ENCODE assay signal across 8 mouse cellular contexts in genomic region chr14:103345858-103346728, GRCm38 (mm10). TPM values are rescaled to one million over a fixed set of nuclear protein-coding genes. Genes with fewer than 3 reads are reported as not detected.
DNase-seq lines count a peak whose midpoint lies in the region; ATAC-seq and TF ChIP-seq lines count a peak whose summit lies in the region.

No protein-coding gene starts in this region.

- peaks cover 26% of the 10 kb centered on the region for H3K27me3 ChIP-seq in E14TG2a.4 (ENCODE audit: insufficient read depth, low read length)
- H3K27me3 ChIP-seq in heart, embryonic 15.5 days = no peaks in the 10 kb centered on the region
- H3K27me3 ChIP-seq in lung, embryonic 15.5 days = no peaks in the 10 kb centered on the region

- TF ChIP-seq POLR2A in olfactory bulb, adult 2 months (IDR thresholded peaks at IDR 0.05; ENCODE audit: insufficient read depth, low read depth, low read length) = no peak; the same call in 1 of the 2 replicates

- peak overlapping the region; percentile 82 for H3K4me3 ChIP-seq in E14TG2a.4 (replicated peaks; ENCODE audit: low read length)
- H3K4me3 ChIP-seq in heart, embryonic 15.5 days = peak overlapping the region; percentile 71
- peak overlapping the region; percentile 82 for H3K4me3 ChIP-seq in lung, embryonic 15.5 days
- peak overlapping the region; percentile 55 for H3K4me3 ChIP-seq in olfactory bulb, adult 2 months (ENCODE audit: insufficient read depth, low read depth, low read length)

- peak overlapping the region; percentile 84 for H3K4me2 ChIP-seq in heart, embryonic 15.5 days
- peak overlapping the region; percentile 67 for H3K4me2 ChIP-seq in lung, embryonic 15.5 days

- under 1% methylated on average over 40 of the region's 83 CpGs for WGBS in heart, embryonic 15.5 days
- WGBS in lung, embryonic 15.5 days = under 1% methylated on average over 52 of the region's 83 CpGs
- WGBS in olfactory bulb, adult 2 months = under 1% methylated on average over 75 of the region's 83 CpGs

- no peak for TF ChIP-seq CTCF in E14TG2a.4 (conservative IDR thresholded peaks at IDR 0.05; ENCODE audit: low read length)
- no peak for TF ChIP-seq CTCF in olfactory bulb, adult 2 months (IDR thresholded peaks at IDR 0.05; ENCODE audit: insufficient read depth, low read depth, low read length)

- peak overlapping the region; percentile 91 for H3K27ac ChIP-seq in heart, embryonic 15.5 days
- peak overlapping the region; percentile 86 for H3K27ac ChIP-seq in lung, embryonic 15.5 days
- peak overlapping the region; percentile 73 for H3K27ac ChIP-seq in olfactory bulb, adult 2 months (ENCODE audit: insufficient read depth, low read depth, low read length)

- H3K4me1 ChIP-seq in E14TG2a.4 (replicated peaks; ENCODE audit: low read depth, low read length) = peaks cover 27% of the 10 kb centered on the region
- peaks cover 22% of the 10 kb centered on the region for H3K4me1 ChIP-seq in heart, embryonic 15.5 days (replicated peaks)
- H3K4me1 ChIP-seq in lung, embryonic 15.5 days = peaks cover 18% of the 10 kb centered on the region
- peaks cover 2% of the 10 kb centered on the region; the same call in 1 of the 2 replicates for H3K4me1 ChIP-seq in olfactory bulb, adult 2 months (ENCODE audit: control insufficient read depth, insufficient read depth, low read length)

- DNase-seq in adrenal gland, postnatal 14 days = peak; percentile 79
- peak; percentile 53 for DNase-seq in layer of hippocampus, adult 9-11 months
- no peak for DNase-seq in retina, embryonic 14.5 days (ENCODE audit: low spot score)

- ATAC-seq in erythroblast, adult 5-6 weeks (replicated peaks; ENCODE audit: low FRiP score, poor library complexity, severe bottlenecking) = peak; percentile 44
- peak; percentile 36 for ATAC-seq in heart, embryonic 15.5 days (replicated peaks; ENCODE audit: insufficient number of reproducible peaks, insufficient read depth, low FRiP score, low read depth)
- ATAC-seq in lung, embryonic 15.5 days (ENCODE audit: borderline replicate concordance, extremely low read depth, low FRiP score, low TSS enrichment) = peak; percentile 67

- peak overlapping the region; percentile 79 for H3K9ac ChIP-seq in heart, embryonic 15.5 days
- peak overlapping the region; percentile 76 for H3K9ac ChIP-seq in lung, embryonic 15.5 days

- no peaks in the 10 kb centered on the region for H3K9me3 ChIP-seq in E14TG2a.4 (ENCODE audit: low read length)
- H3K9me3 ChIP-seq in heart, embryonic 15.5 days (replicated peaks) = no peaks in the 10 kb centered on the region
- no peaks in the 10 kb centered on the region for H3K9me3 ChIP-seq in lung, embryonic 15.5 days

- H3K36me3 ChIP-seq in E14TG2a.4 (ENCODE audit: insufficient read depth, low read length) = no peaks in the 10 kb centered on the region
- H3K36me3 ChIP-seq in heart, embryonic 15.5 days = no peaks in the 10 kb centered on the region
- no peaks in the 10 kb centered on the region for H3K36me3 ChIP-seq in lung, embryonic 15.5 days

RNA-seq across cellular contexts. Expression of gene Mycbp2, which starts 0.5 kb away (rescaled TPM):
- 49.7 and 53.1 TPM in 2 replicates for total RNA-seq in adrenal gland, postnatal 14 days (2021)
- total RNA-seq in erythroblast, adult 5-6 weeks (2015; ENCODE audit: low replicate concordance) = 18.2 and 25.0 TPM in 2 replicates
- 13.2 and 14.7 TPM in 2 replicates for total RNA-seq in erythroblast, adult 5-6 weeks (2017; ENCODE audit: low replicate concordance)
- polyA plus RNA-seq in heart, embryonic 15.5 days (2015; fragmentation: Nextera tagmentation; extraction: Ambion mirVana) = 10.1 and 13.0 TPM in 2 replicates
- 14.1 and 16.5 TPM in 2 replicates for polyA plus RNA-seq in lung, embryonic 15.5 days (2015; fragmentation: Nextera tagmentation; extraction: Ambion mirVana)
- 105 and 197 TPM in 2 replicates for polyA plus RNA-seq in olfactory bulb, adult 2 months (2012; ENCODE audit: insufficient read depth, insufficient read length, low replicate concordance, missing spikeins)
